ENCODE assay signal across 8 mouse cellular contexts in genomic region chr15:98607557-98607956, GRCm38 (mm10). TPM values are rescaled to one million over a fixed set of nuclear protein-coding genes. Genes with fewer than 3 reads are reported as not detected.
DNase-seq lines count a peak whose midpoint lies in the region; ATAC-seq and TF ChIP-seq lines count a peak whose summit lies in the region.

No protein-coding gene starts in this region.

- peaks cover 9% of the 10 kb centered on the region; the same call in 1 of the 2 replicates for H3K36me3 ChIP-seq in forebrain, embryonic 15.5 days
- H3K36me3 ChIP-seq in hindbrain, embryonic 14.5 days (replicated peaks; ENCODE audit: control insufficient read depth, insufficient read depth): peaks cover 25% of the 10 kb centered on the region

- WGBS in forebrain, embryonic 15.5 days: 30% methylated on average over 4 of the region's 4 CpGs
- 10% methylated on average over 4 of the region's 4 CpGs for WGBS in hindbrain, embryonic 14.5 days
- WGBS in olfactory bulb, adult 2 months: 17% methylated on average over 4 of the region's 4 CpGs

- no peaks in the 10 kb centered on the region for H3K9me3 ChIP-seq in forebrain, embryonic 15.5 days
- H3K9me3 ChIP-seq in hindbrain, embryonic 14.5 days (ENCODE audit: control insufficient read depth, low read length): no peaks in the 10 kb centered on the region

- no peak for TF ChIP-seq POLR2A in olfactory bulb, adult 2 months (IDR thresholded peaks at IDR 0.05; ENCODE audit: insufficient read depth, low read depth, low read length)

- no peak for TF ChIP-seq CTCF in olfactory bulb, adult 2 months (IDR thresholded peaks at IDR 0.05; ENCODE audit: insufficient read depth, low read depth, low read length)

- H3K9ac ChIP-seq in forebrain, embryonic 15.5 days (replicated peaks): peak overlapping the region; percentile 92
- H3K9ac ChIP-seq in hindbrain, embryonic 14.5 days: peak overlapping the region; percentile 89; the same call in 1 of the 2 replicates

- DNase-seq in adrenal gland, postnatal 10 days: peak; percentile 75
- no peak for DNase-seq in hindbrain, embryonic 14.5 days (ENCODE audit: low spot score)
- peak; percentile 56 for DNase-seq in liver
- no peak for DNase-seq in urinary bladder, postnatal 10 days (ENCODE audit: low spot score)
- no peak for DNase-seq in frontal cortex, postnatal 10 days (ENCODE audit: low spot score in 2 of 2)
- no peak for DNase-seq in frontal cortex, adult 2 months (ENCODE audit: extremely low spot score in 1 of 2, low spot score in 1 of 2)

- peak overlapping the region; percentile 90 for H3K4me2 ChIP-seq in forebrain, embryonic 15.5 days (replicated peaks)
- peak overlapping the region; percentile 95 for H3K4me2 ChIP-seq in hindbrain, embryonic 14.5 days (replicated peaks)

- peaks cover 39% of the 10 kb centered on the region for H3K4me1 ChIP-seq in forebrain, embryonic 15.5 days
- H3K4me1 ChIP-seq in hindbrain, embryonic 14.5 days (replicated peaks; ENCODE audit: control insufficient read depth, insufficient read depth, low read length): peaks cover 32% of the 10 kb centered on the region
- H3K4me1 ChIP-seq in olfactory bulb, adult 2 months (ENCODE audit: control insufficient read depth, insufficient read depth, low read length): peaks cover 51% of the 10 kb centered on the region

- ATAC-seq in forebrain, embryonic 15.5 days (replicated peaks): no peak
- ATAC-seq in hindbrain, embryonic 14.5 days (ENCODE audit: low FRiP score): no peak

- 0 out of 2 replicates have a peak overlapping the region, but pooled peaks have one; percentile 31 for H3K27ac ChIP-seq in forebrain, embryonic 15.5 days (replicated peaks)
- H3K27ac ChIP-seq in hindbrain, embryonic 14.5 days: no peak overlapping the region
- H3K27ac ChIP-seq in olfactory bulb, adult 2 months (ENCODE audit: insufficient read depth, low read depth, low read length): no peak overlapping the region

- peak overlapping the region; percentile 83; the same call in 1 of the 2 replicates for H3K4me3 ChIP-seq in forebrain, embryonic 15.5 days
- H3K4me3 ChIP-seq in hindbrain, embryonic 14.5 days (replicated peaks; ENCODE audit: low read length): peak overlapping the region; percentile 57; the same call in 1 of the 2 replicates
- peak overlapping the region; percentile 93 for H3K4me3 ChIP-seq in olfactory bulb, adult 2 months (ENCODE audit: insufficient read depth, low read depth, low read length)

- no peaks in the 10 kb centered on the region for H3K27me3 ChIP-seq in forebrain, embryonic 15.5 days
- no peaks in the 10 kb centered on the region for H3K27me3 ChIP-seq in hindbrain, embryonic 14.5 days (ENCODE audit: control insufficient read depth, insufficient read depth, low read length)

RNA-seq across cellular contexts. Expression of gene Adcy6, which starts 2.3 kb away (rescaled TPM):
- 100 to 1,000 TPM in 1 of 2 experiments, 10 to 100 TPM in 1; 83.5 to 101 TPM for total RNA-seq in adrenal gland, postnatal 10 days (2021)
- 12.5 and 13.8 TPM in 2 replicates for polyA plus RNA-seq in forebrain, embryonic 15.5 days (2015; fragmentation: Nextera tagmentation; extraction: Ambion mirVana)
- polyA plus RNA-seq in hindbrain, embryonic 14.5 days (2014; fragmentation: Nextera tagmentation; extraction: Ambion mirVana): 8.4 and 11.0 TPM in 2 replicates
- 87.5 TPM in 1 of 2 replicates, not detected in the other for polyA plus RNA-seq in olfactory bulb, adult 2 months (2012; ENCODE audit: insufficient read depth, insufficient read length, low replicate concordance, missing spikeins)
- 40.3 and 45.6 TPM in 2 replicates for polyA plus RNA-seq in frontal cortex, adult 2 months (2012; rRNA removed)

RNA-seq across cellular contexts. Expression of gene Cacnb3, which starts 23.1 kb away (rescaled TPM):
- 10 to 100 TPM; 12.6 to 18.8 TPM for total RNA-seq in adrenal gland, postnatal 10 days (2021)
- polyA plus RNA-seq in forebrain, embryonic 15.5 days (2015; fragmentation: Nextera tagmentation; extraction: Ambion mirVana): 134 and 138 TPM in 2 replicates
- polyA plus RNA-seq in hindbrain, embryonic 14.5 days (2014; fragmentation: Nextera tagmentation; extraction: Ambion mirVana): 98.3 and 101 TPM in 2 replicates
- not detected in 2 replicates for polyA plus RNA-seq in olfactory bulb, adult 2 months (2012; ENCODE audit: insufficient read depth, insufficient read length, low replicate concordance, missing spikeins)
- 377 and 417 TPM in 2 replicates for polyA plus RNA-seq in frontal cortex, adult 2 months (2012; rRNA removed)

RNA-seq across cellular contexts. Expression of gene 4930415O20Rik, which starts 36.8 kb away (rescaled TPM):
- total RNA-seq in adrenal gland, postnatal 10 days (2021): 1 to 10 TPM in 1 of 2 experiments, under 1 TPM in 1; 0.58 to 1.2 TPM
- 0.56 TPM in 1 of 2 replicates, not detected in the other for polyA plus RNA-seq in forebrain, embryonic 15.5 days (2015; fragmentation: Nextera tagmentation; extraction: Ambion mirVana)
- not detected in 2 replicates for polyA plus RNA-seq in hindbrain, embryonic 14.5 days (2014; fragmentation: Nextera tagmentation; extraction: Ambion mirVana)
- polyA plus RNA-seq in olfactory bulb, adult 2 months (2012; ENCODE audit: insufficient read depth, insufficient read length, low replicate concordance, missing spikeins): not detected in 2 replicates
- polyA plus RNA-seq in frontal cortex, adult 2 months (2012; rRNA removed): 0.34 TPM in 1 of 2 replicates, not detected in the other

RNA-seq across cellular contexts. Expression of gene Ccnt1, which starts 36.8 kb away (rescaled TPM):
- total RNA-seq in adrenal gland, postnatal 10 days (2021): 10 to 100 TPM; 41.5 to 50.0 TPM
- 66.5 and 72.0 TPM in 2 replicates for polyA plus RNA-seq in forebrain, embryonic 15.5 days (2015; fragmentation: Nextera tagmentation; extraction: Ambion mirVana)
- polyA plus RNA-seq in hindbrain, embryonic 14.5 days (2014; fragmentation: Nextera tagmentation; extraction: Ambion mirVana): 59.8 and 65.1 TPM in 2 replicates
- polyA plus RNA-seq in olfactory bulb, adult 2 months (2012; ENCODE audit: insufficient read depth, insufficient read length, low replicate concordance, missing spikeins): 109 TPM in 1 of 2 replicates, not detected in the other
- polyA plus RNA-seq in frontal cortex, adult 2 months (2012; rRNA removed): 18.8 and 21.1 TPM in 2 replicates

RNA-seq across cellular contexts. Expression of gene Ddx23, which starts 55.1 kb away (rescaled TPM):
- 10 to 100 TPM; 55.5 to 72.4 TPM for total RNA-seq in adrenal gland, postnatal 10 days (2021)
- polyA plus RNA-seq in forebrain, embryonic 15.5 days (2015; fragmentation: Nextera tagmentation; extraction: Ambion mirVana): 23.5 and 25.0 TPM in 2 replicates
- polyA plus RNA-seq in hindbrain, embryonic 14.5 days (2014; fragmentation: Nextera tagmentation; extraction: Ambion mirVana): 22.5 and 24.2 TPM in 2 replicates
- not detected in 2 replicates for polyA plus RNA-seq in olfactory bulb, adult 2 months (2012; ENCODE audit: insufficient read depth, insufficient read length, low replicate concordance, missing spikeins)
- polyA plus RNA-seq in frontal cortex, adult 2 months (2012; rRNA removed): 56.2 and 63.3 TPM in 2 replicates

Comparison
In these comparisons a context has a peak if more than half of its experiments do, and no peak if none do; other contexts are left out.
1. DNase-seq: peak in adrenal gland, postnatal 10 days (single experiment) and liver (single experiment); none in hindbrain, embryonic 14.5 days (single experiment), urinary bladder, postnatal 10 days (single experiment), frontal cortex, postnatal 10 days (0 of 2) and frontal cortex, adult 2 months (0 of 2).
2. Peak in every context shown above with its lines, with median percentiles within 50 percentile points of each other: H3K4me3 ChIP-seq.